Mouse (Mus musculus) cerebellum, adult 2 months (tissue): ENCODE results near the gene Cables2. TPM values are rescaled to one million over a fixed set of nuclear protein-coding genes. Genes with fewer than 3 reads are reported as not detected.
A peak's percentile ranks its signal among the peaks of the same experiment; 100 is the strongest.

ENCODE experiments used
- DNase-seq, 2 experiments: peaks; one replicate each; pipeline ENCODE4 v3.0.0; 2021
- H3K27ac ChIP-seq: fragments of 200-500 bp; 2 replicates; pipeline ENCODE4 v1.5.1; 2012; ENCODE audit warnings: low read length, control low read depth, inconsistent platforms; ENCODE audit not compliant: insufficient read depth
- H3K27me3 ChIP-seq: fragments of 200-500 bp; 2 replicates; pipeline ENCODE4 v1.6.1; 2012; ENCODE audit warnings: inconsistent platforms, mild to moderate bottlenecking, low read length, moderate library complexity; ENCODE audit not compliant: control insufficient read depth, insufficient read depth
- H3K4me1 ChIP-seq: fragments of 200-500 bp; 2 replicates; pipeline ENCODE4 v1.6.1; 2011; ENCODE audit warnings: low read length; ENCODE audit not compliant: control insufficient read depth, insufficient read depth
- H3K4me3 ChIP-seq: fragments of 200-500 bp; replicated peaks from 2 replicates; pipeline ENCODE3; 2011; ENCODE audit warnings: mild to moderate bottlenecking, low read depth, low read length, control low read depth; ENCODE audit not compliant: insufficient read depth
- CTCF ChIP-seq: fragments of 200-500 bp; IDR thresholded peaks from 2 replicates; pipeline ENCODE4 v1.5.1; 2011; ENCODE audit warnings: low read depth, mild to moderate bottlenecking, control low read depth, low read length, moderate library complexity, borderline replicate concordance; ENCODE audit not compliant: insufficient read depth
- POLR2A ChIP-seq: fragments of 200-500 bp; IDR thresholded peaks from 2 replicates; pipeline ENCODE4 v1.6.1; 2011; ENCODE audit warnings: low read length, control low read depth, borderline replicate concordance; ENCODE audit not compliant: insufficient read depth
- WGBS: fragments of 180-500 bp; shearing (Covaris S2); methylation state at CpG from one replicate; pipeline ENCODE4 v1.1.7; 2018; 5-methylcytosine and 5-hydroxymethylcytosine counted together
- polyA plus RNA-seq: library from polyadenylated mRNA; depleted of rRNA; stranded (reverse); fragments of >200 nt; gene quantifications from 2 replicates; pipeline ENCODE4 v1.2.3, GENCODE M21; 2012

The Cables2 gene
- polyA plus RNA-seq, 1 experiment: 51.7 TPM

GRCm38 (mm10) chr2:180306423-180307168 lies 33.3 kb upstream of the Cables2 start:
- no peaks in the 10 kb centered on the region for H3K4me1 ChIP-seq
- WGBS: 32% methylated on average over 8 of the region's 8 CpGs
- H3K27me3 ChIP-seq: no peaks in the 10 kb centered on the region; the same call in 1 of the 2 replicates
- peak; percentile 17 to 34 for DNase-seq
- H3K4me3 ChIP-seq: no peak overlapping the region
- no peak for TF ChIP-seq CTCF
- H3K27ac ChIP-seq: no peak overlapping the region

- no peak overlapping the region for H3K27ac ChIP-seq
- no peaks in the 10 kb centered on the region for H3K4me1 ChIP-seq
- no peaks in the 10 kb centered on the region; the same call in 1 of the 2 replicates for H3K27me3 ChIP-seq
- TF ChIP-seq POLR2A (no peak), CTCF (no peak)
- H3K4me3 ChIP-seq: no peak overlapping the region
- 39% methylated on average over 2 of the region's 2 CpGs for WGBS
- DNase-seq: no peak
Measured at GRCm38 (mm10) chr2:180306009-180306408, 32.7 kb upstream of the Cables2 start.

- Histone ChIP-seq H3K4me3 (no peak overlapping the region), H3K27me3 (no peaks in the 10 kb centered on the region; the same call in 1 of the 2 replicates), H3K27ac (no peak overlapping the region), H3K4me1 (no peaks in the 10 kb centered on the region)
- WGBS: 88% methylated on average over 3 of the region's 3 CpGs
- no peak for DNase-seq
- no peak for TF ChIP-seq CTCF
- no peak for TF ChIP-seq POLR2A
Measured at GRCm38 (mm10) chr2:180305490-180305889, 32.2 kb upstream of the Cables2 start.

- WGBS: 60% methylated on average over 4 of the region's 4 CpGs
- no peak overlapping the region for H3K27ac ChIP-seq
- H3K4me1 ChIP-seq: no peaks in the 10 kb centered on the region
- TF ChIP-seq CTCF (no peak), POLR2A (no peak)
- no peak for DNase-seq
- H3K4me3 ChIP-seq: no peak overlapping the region
- no peaks in the 10 kb centered on the region; the same call in 1 of the 2 replicates for H3K27me3 ChIP-seq
Measured at GRCm38 (mm10) chr2:180304554-180304953, 31.3 kb upstream of the Cables2 start.

- no peak for TF ChIP-seq POLR2A
- no peak for TF ChIP-seq CTCF
- no peak for DNase-seq
- WGBS: 70% methylated on average over 12 of the region's 12 CpGs
- Histone ChIP-seq H3K4me3 (no peak overlapping the region), H3K4me1 (no peaks in the 10 kb centered on the region), H3K27ac (no peak overlapping the region), H3K27me3 (no peaks in the 10 kb centered on the region; the same call in 1 of the 2 replicates)
Measured at GRCm38 (mm10) chr2:180303468-180303867, 30.2 kb upstream of the Cables2 start.

GRCm38 (mm10) chr2:180302201-180302600 lies 28.9 kb upstream of the Cables2 start:
- Histone ChIP-seq H3K4me3 (no peak overlapping the region), H3K4me1 (no peaks in the 10 kb centered on the region), H3K27me3 (no peaks in the 10 kb centered on the region; the same call in 1 of the 2 replicates), H3K27ac (no peak overlapping the region)
- no peak for DNase-seq
- 72% methylated on average over 4 of the region's 4 CpGs for WGBS
- TF ChIP-seq POLR2A (no peak), CTCF (no peak)

GRCm38 (mm10) chr2:180300771-180301170 lies 27.5 kb upstream of the Cables2 start:
- H3K27ac ChIP-seq: no peak overlapping the region
- 66% methylated on average over 5 of the region's 5 CpGs for WGBS
- TF ChIP-seq CTCF (no peak), POLR2A (no peak)
- no peaks in the 10 kb centered on the region for H3K4me1 ChIP-seq
- H3K4me3 ChIP-seq: no peak overlapping the region
- DNase-seq: no peak
- no peaks in the 10 kb centered on the region; the same call in 1 of the 2 replicates for H3K27me3 ChIP-seq

- Histone ChIP-seq H3K27ac (no peak overlapping the region), H3K4me1 (no peaks in the 10 kb centered on the region), H3K27me3 (no peaks in the 10 kb centered on the region; the same call in 1 of the 2 replicates), H3K4me3 (no peak overlapping the region)
- DNase-seq: no peak
- TF ChIP-seq POLR2A (no peak), CTCF (no peak)
- 72% methylated on average over 2 of the region's 2 CpGs for WGBS
Measured at GRCm38 (mm10) chr2:180300252-180300651, 27.0 kb upstream of the Cables2 start.
